In the genomic region with DNA sequence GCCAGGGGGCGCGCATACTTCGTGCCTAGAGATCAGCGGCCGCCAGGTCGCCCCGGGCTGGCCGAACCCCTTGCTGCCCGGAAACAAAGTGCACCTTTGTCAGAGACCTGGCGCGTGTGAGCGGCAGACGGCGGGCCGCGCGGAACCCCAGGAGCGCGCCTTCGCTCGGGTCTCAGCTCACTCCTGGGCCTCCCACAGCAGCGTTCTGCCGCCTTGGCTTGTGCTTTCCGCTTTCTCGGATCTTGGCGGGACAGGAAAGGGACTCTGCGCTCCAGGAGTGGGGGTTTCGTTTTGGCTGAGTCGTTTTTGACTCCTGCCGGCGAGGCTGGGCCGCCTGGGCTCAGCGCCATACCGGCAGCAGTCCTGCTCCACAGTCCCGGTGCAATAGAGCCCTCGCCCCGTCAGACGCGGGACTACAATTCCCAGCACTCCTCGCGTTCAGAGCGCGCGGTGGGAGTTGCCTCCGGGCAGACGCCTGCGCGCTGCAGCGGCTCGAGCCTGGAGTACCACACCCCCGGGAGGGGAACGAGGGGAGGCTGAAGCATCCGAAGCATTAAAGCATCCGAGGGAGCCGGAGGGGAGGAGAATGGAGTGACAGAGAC, we compare ENCODE assay signal across 8 mouse cellular contexts. TPM values are rescaled to one million over a fixed set of nuclear protein-coding genes. Genes with fewer than 3 reads are reported as not detected.
DNase-seq lines count a peak whose midpoint lies in the region; ATAC-seq and TF ChIP-seq lines count a peak whose summit lies in the region.

A gene (plus strand): TSS at position 36 of the 602 bp plus-strand sequence.

- H3K27ac ChIP-seq in gastrocnemius, adult 2 months, result peak within 1 kb of the TSS; percentile 96
- peak within 1 kb of the TSS; percentile 90 for H3K27ac ChIP-seq in hindbrain, postnatal 0 days
- peak within 1 kb of the TSS; percentile 97 for H3K27ac ChIP-seq in left cerebral cortex, adult 2 months

- peak within 1 kb of the TSS; percentile 73 for H3K4me2 ChIP-seq in hindbrain, postnatal 0 days (ENCODE audit: low read depth, low read length)

- intact Hi-C loops in gastrocnemius, adult 2 months (cut with DNase I), result loop anchor here (1.0 to 5.0 kb wide), 5 partner anchors 16 to 194 kb away; a partner anchor contains a TSS
- intact Hi-C loops in left cerebral cortex, adult 2 months (cut with DNase I), result loop anchor here (1.0 to 10.0 kb wide), 3 partner anchors 194 to 335 kb away; a partner anchor contains a TSS

- peak; percentile 99 for ATAC-seq in hindbrain, postnatal 0 days
- ATAC-seq in megakaryocyte, adult 5-6 weeks (ENCODE audit: poor library complexity, severe bottlenecking), result peak; percentile 92

- H3K9ac ChIP-seq in hindbrain, postnatal 0 days (replicated peaks; ENCODE audit: low read length), result peak within 1 kb of the TSS; percentile 60

- 0% methylated on average over 47 of the region's 55 CpGs for WGBS in hindbrain, postnatal 0 days

- H3K4me1 ChIP-seq in hindbrain, postnatal 0 days (ENCODE audit: insufficient read depth, low read length), result peaks cover 8% of the 10 kb centered on the region

- no peaks in the 10 kb centered on the region for H3K27me3 ChIP-seq in hindbrain, postnatal 0 days (ENCODE audit: insufficient read depth, low read length)

- no peaks in the 10 kb centered on the region for H3K36me3 ChIP-seq in hindbrain, postnatal 0 days (ENCODE audit: insufficient read depth, low read length)

- H3K4me3 ChIP-seq in gastrocnemius, adult 2 months, result peak within 1 kb of the TSS; percentile 99
- peak within 1 kb of the TSS; percentile 82 for H3K4me3 ChIP-seq in hindbrain, postnatal 0 days (ENCODE audit: low read length)
- H3K4me3 ChIP-seq in left cerebral cortex, adult 2 months, result peak within 1 kb of the TSS; percentile 96

- peak; percentile 84 for DNase-seq in WW6 (ENCODE audit: low read depth, low spot score)
- DNase-seq in cerebellum, postnatal 4 days (ENCODE audit: low spot score in 2 of 2), result peak; percentile 91 to 97
- peak; percentile 97 for DNase-seq in gastrocnemius, adult 2 months
- peak; percentile 97 for DNase-seq in hindbrain, postnatal 0 days (ENCODE audit: low spot score)
- DNase-seq in left cerebral cortex, adult 2 months (ENCODE audit: extremely low spot score in 1 of 2, low spot score in 2 of 2), result peak; percentile 93 to 94
- DNase-seq in right cerebral cortex, adult 2 months (ENCODE audit: low spot score in 2 of 2), result peak; percentile 92 to 94
- peak; percentile 97 for DNase-seq in urinary bladder, postnatal 14 days (ENCODE audit: low spot score)

- TF ChIP-seq CTCF in gastrocnemius, adult 2 months (IDR thresholded peaks at IDR 0.05), result no peak
- TF ChIP-seq CTCF in hindbrain, postnatal 0 days (IDR thresholded peaks at IDR 0.05; ENCODE audit: low read depth), result peak; percentile 81
- TF ChIP-seq CTCF in left cerebral cortex, adult 2 months (IDR thresholded peaks at IDR 0.05), result peak; percentile 91

- no peaks in the 10 kb centered on the region for H3K9me3 ChIP-seq in hindbrain, postnatal 0 days (ENCODE audit: low read length)

RNA-seq across cellular contexts. Expression of the gene that starts here (rescaled TPM):
- total RNA-seq in gastrocnemius, adult 2 months (2021), result 1 to 10 TPM; 3.9 to 5.4 TPM
- 7.2 and 7.8 TPM in 2 replicates for total RNA-seq in hindbrain, postnatal 0 days (2014; rRNA removed)
- polyA plus RNA-seq in hindbrain, postnatal 0 days (2015; fragmentation: Nextera tagmentation; extraction: Ambion mirVana), result 1.3 and 1.6 TPM in 2 replicates
- total RNA-seq in left cerebral cortex, adult 2 months (2021), result 10 to 100 TPM; 18.2 to 18.5 TPM
- total RNA-seq in megakaryocyte, adult 5-6 weeks (2015), result 25.9 and 27.6 TPM in 2 replicates
- 27.7 and 30.7 TPM in 2 replicates for total RNA-seq in megakaryocyte, adult 5-6 weeks (2017)

Comparison
In these comparisons a context has a peak if more than half of its experiments do, and no peak if none do; other contexts are left out.
1. Peak in every context shown above with its lines: DNase-seq, ATAC-seq, H3K4me3 ChIP-seq and H3K27ac ChIP-seq.